Mouse (Mus musculus): ENCODE measurements around the gene Hist1h2ao. TPM values are rescaled to one million over a fixed set of nuclear protein-coding genes. Genes with fewer than 3 reads are reported as not detected.
"Not testable (repeated sequence)": the region's sequence is repeated elsewhere in the genome, so short reads cannot be mapped to it uniquely, and the experiment has no call there.

The Hist1h2ao gene
- polyA plus RNA-seq, 1 experiment from 2014 or later = not detected

- Histone ChIP-seq H3K4me1 (peaks cover 45% of the 10 kb centered on the region), H3K9ac (peak overlapping the region; percentile 78), H3K4me2 (peak overlapping the region; percentile 69), H3K27ac (replicated peaks) (peak overlapping the region; percentile 86), H3K27me3 (replicated peaks) (no peaks in the 10 kb centered on the region), H3K36me3 (no peaks in the 10 kb centered on the region), H3K9me3 (no peaks in the 10 kb centered on the region), H3K4me3 (peak overlapping the region; percentile 49)
- no peak for ATAC-seq (ENCODE audit: extremely low read depth, insufficient number of reproducible peaks, low FRiP score, low TSS enrichment)
- WGBS = 10% methylated on average over 8 of the region's 8 CpGs
Observed at GRCm38 (mm10) chr13:21786189-21786898, 23.9 kb upstream of the Hist1h2ao start.

GRCm38 (mm10) chr13:21786899-21787629 lies 23.2 kb upstream of the Hist1h2ao start, which contains the start of the genes Hist1h2an and Hist1h2bp:
Hist1h2an (minus strand) TSS chr13:21787218.
Hist1h2bp (plus strand) TSS chr13:21787461.
- not testable (repeated sequence) for H3K27me3 ChIP-seq (replicated peaks); H3K9me3 ChIP-seq; H3K36me3 ChIP-seq
- WGBS = under 1% methylated on average over 43 of the region's 63 CpGs
- Histone ChIP-seq H3K9ac (peak within 1 kb of the TSS; percentile 78), H3K4me2 (peak within 1 kb of the TSS; percentile 69), H3K27ac (replicated peaks) (peak within 1 kb of the TSS; percentile 86), H3K4me1 (peaks cover 44% of the 10 kb centered on the region), H3K4me3 (peak within 1 kb of the TSS; percentile 49)
- peak; percentile 83 for ATAC-seq (ENCODE audit: extremely low read depth, insufficient number of reproducible peaks, low FRiP score, low TSS enrichment)

DNA sequence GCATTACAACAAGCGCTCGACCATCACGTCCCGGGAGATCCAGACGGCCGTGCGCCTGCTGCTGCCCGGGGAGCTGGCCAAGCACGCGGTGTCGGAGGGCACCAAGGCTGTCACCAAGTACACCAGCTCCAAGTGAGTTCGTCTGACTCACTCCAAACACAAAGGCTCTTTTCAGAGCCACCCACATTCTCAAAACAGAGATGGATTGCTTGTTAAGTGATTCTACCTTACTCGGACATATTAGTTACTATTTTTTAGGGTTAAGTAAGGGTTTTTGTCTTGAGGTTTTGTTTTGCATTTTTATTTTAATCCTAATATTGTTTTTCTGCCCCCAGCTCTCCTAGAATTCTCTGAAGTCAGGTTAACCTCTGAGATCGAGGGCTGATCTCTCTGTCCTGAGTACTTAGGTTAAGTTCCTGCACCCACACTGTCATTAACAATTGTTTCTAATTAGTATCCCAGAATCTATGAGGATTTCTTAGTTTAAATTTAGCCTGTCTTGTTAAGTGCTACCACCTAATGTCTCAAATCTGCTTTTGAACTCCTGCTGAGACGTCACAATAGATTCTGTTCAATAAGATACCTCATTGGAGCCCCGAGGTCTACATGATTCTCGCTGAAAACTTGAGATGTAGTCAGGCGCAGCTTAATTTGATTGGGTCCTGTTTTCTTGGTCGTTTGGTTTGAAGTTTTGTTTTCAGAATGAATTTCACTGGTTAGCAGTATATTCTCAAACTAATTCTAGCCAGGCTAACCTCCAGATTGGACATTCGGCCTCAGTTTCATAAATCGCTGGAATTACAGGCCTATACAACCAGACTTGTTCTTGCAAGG lies 22.3 kb upstream of the Hist1h2ao start:
- no peak for ATAC-seq (ENCODE audit: extremely low read depth, insufficient number of reproducible peaks, low FRiP score, low TSS enrichment)
- no peaks in the 10 kb centered on the region for H3K36me3 ChIP-seq
- H3K27me3 ChIP-seq (replicated peaks) = no peaks in the 10 kb centered on the region
- H3K27ac ChIP-seq (replicated peaks) = peak overlapping the region; percentile 80
- no peaks in the 10 kb centered on the region for H3K9me3 ChIP-seq
- H3K4me3 ChIP-seq = peak overlapping the region; percentile 49
- H3K4me1 ChIP-seq = peaks cover 37% of the 10 kb centered on the region
- peak overlapping the region; percentile 74 for H3K9ac ChIP-seq
- 34% methylated on average over 11 of the region's 21 CpGs for WGBS
- peak overlapping the region; percentile 69 for H3K4me2 ChIP-seq

- ATAC-seq (ENCODE audit: extremely low read depth, insufficient number of reproducible peaks, low FRiP score, low TSS enrichment) = no peak
- no peaks in the 10 kb centered on the region for H3K9me3 ChIP-seq
- no peak overlapping the region for H3K9ac ChIP-seq
- H3K27ac ChIP-seq (replicated peaks) = no peak overlapping the region
- H3K36me3 ChIP-seq = no peaks in the 10 kb centered on the region
- no peak overlapping the region for H3K4me3 ChIP-seq
- no peaks in the 10 kb centered on the region for H3K27me3 ChIP-seq (replicated peaks)
- WGBS = 45% methylated on average over 6 of the region's 6 CpGs
- no peak overlapping the region for H3K4me2 ChIP-seq
- peaks cover 28% of the 10 kb centered on the region for H3K4me1 ChIP-seq
Observed at GRCm38 (mm10) chr13:21789925-21790324, 20.3 kb upstream of the Hist1h2ao start.

GRCm38 (mm10) chr13:21790601-21791283 lies 19.5 kb upstream of the Hist1h2ao start:
- H3K27me3 ChIP-seq (replicated peaks) = no peaks in the 10 kb centered on the region
- peak overlapping the region; percentile 82 for H3K9ac ChIP-seq
- H3K4me2 ChIP-seq = peak overlapping the region; percentile 72
- peak overlapping the region; percentile 42 for H3K4me3 ChIP-seq
- H3K4me1 ChIP-seq = peaks cover 25% of the 10 kb centered on the region
- WGBS = 6% methylated on average over 18 of the region's 18 CpGs
- no peaks in the 10 kb centered on the region for H3K36me3 ChIP-seq
- peak overlapping the region; percentile 42; the same call in 1 of the 2 replicates for H3K27ac ChIP-seq (replicated peaks)
- no peaks in the 10 kb centered on the region for H3K9me3 ChIP-seq
- ATAC-seq (ENCODE audit: extremely low read depth, insufficient number of reproducible peaks, low FRiP score, low TSS enrichment) = no peak

DNA sequence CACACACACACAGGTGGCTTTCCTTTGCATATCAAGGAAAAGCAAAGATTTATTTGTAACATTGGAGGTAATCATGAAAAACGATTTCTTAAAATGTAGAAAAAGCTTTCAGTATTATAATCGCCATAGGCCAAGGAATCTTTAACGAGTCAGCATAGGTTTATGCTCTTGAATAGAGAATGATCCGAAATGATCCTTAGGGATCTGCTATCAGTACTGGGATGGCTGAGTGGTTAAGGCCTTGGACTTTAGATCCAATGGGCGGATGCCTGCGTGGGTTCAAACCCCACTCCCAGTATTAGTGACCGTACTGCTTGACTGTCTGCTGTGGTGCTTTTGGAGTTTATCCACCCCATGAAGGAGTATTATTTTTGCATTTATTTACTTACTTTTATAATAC lies 14.7 kb upstream of the Hist1h2ao start:
- H3K4me2 ChIP-seq = no peak overlapping the region
- H3K9ac ChIP-seq = no peak overlapping the region
- no peak overlapping the region for H3K27ac ChIP-seq (replicated peaks)
- no peaks in the 10 kb centered on the region for H3K27me3 ChIP-seq (replicated peaks)
- H3K9me3 ChIP-seq = no peaks in the 10 kb centered on the region
- peaks cover 5% of the 10 kb centered on the region; the same call in 1 of the 2 replicates for H3K4me1 ChIP-seq
- 83% methylated on average over 7 of the region's 7 CpGs for WGBS
- H3K4me3 ChIP-seq = no peak overlapping the region
- no peaks in the 10 kb centered on the region for H3K36me3 ChIP-seq
- ATAC-seq (ENCODE audit: extremely low read depth, insufficient number of reproducible peaks, low FRiP score, low TSS enrichment) = no peak

DNA sequence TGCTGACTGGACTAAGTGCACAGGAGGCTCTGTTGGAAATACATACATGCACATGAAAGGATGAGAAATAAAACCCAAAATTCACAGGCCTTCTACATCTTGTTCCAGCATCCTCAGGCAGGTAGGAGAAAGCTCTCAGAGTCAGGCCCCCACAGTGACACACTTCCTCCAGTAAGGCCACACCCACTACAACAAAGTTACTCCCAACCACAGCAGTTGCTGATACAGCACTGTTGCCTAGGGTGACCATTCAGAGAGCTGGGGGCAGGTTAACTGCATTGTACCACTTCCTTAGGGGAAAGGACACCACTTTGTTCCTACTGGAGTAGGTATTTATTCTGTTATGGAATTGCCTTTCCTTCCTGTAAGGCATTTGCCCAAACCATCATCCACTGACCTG lies 13.1 kb upstream of the Hist1h2ao start:
- H3K4me3 ChIP-seq; H3K9ac ChIP-seq; H3K9me3 ChIP-seq; H3K36me3 ChIP-seq; H3K4me2 ChIP-seq; ATAC-seq (ENCODE audit: extremely low read depth, insufficient number of reproducible peaks, low FRiP score, low TSS enrichment); H3K4me1 ChIP-seq; H3K27me3 ChIP-seq (replicated peaks); H3K27ac ChIP-seq (replicated peaks): not testable (repeated sequence)

DNA sequence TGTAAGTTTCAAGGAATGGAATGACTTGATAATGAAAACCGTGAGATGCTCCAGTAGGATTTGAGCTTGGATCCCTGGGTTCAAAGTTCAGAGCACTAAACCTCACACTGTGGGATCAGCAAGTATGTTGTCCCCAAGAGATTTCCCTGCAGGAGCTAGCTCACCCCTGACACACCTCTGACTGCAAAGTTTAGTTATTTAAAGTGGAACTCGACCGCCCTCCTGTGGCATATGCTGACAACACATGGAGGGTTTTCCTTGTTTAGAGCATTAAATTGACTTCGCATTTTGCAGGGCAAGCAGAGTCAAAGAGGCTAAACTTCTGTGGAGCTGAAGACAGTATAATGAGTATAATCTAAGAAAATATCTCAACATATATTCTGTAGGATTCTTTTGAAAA lies 7.2 kb upstream of the Hist1h2ao start:
- H3K9ac ChIP-seq; H3K27ac ChIP-seq (replicated peaks); ATAC-seq (ENCODE audit: extremely low read depth, insufficient number of reproducible peaks, low FRiP score, low TSS enrichment); H3K36me3 ChIP-seq; H3K4me2 ChIP-seq; H3K9me3 ChIP-seq; H3K4me3 ChIP-seq; H3K4me1 ChIP-seq; H3K27me3 ChIP-seq (replicated peaks): not testable (repeated sequence)
- no CpG with 5 or more reads among the region's 4 CpGs for WGBS

DNA sequence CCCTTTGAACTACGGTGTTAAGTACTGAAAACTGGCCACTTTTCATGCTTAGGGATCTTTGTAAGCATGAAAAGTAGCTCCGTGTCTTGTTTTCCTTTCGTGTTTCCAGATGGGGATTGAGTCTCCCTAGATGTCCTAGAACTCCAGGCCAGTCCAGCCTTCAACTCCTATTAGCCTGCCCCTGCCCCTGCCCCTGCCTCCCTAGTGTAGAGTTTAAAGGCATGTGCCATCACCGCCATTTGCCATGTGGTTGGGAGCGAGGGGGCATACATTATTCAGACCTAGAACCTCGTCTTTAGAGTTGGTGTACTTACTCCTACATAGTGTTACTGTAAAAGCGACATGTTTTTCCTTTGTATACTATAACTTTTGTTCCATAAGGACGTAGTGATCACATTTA lies 809 bp downstream of the Hist1h2ao start:
- not testable (repeated sequence) for H3K9me3 ChIP-seq; H3K9ac ChIP-seq; ATAC-seq (ENCODE audit: extremely low read depth, insufficient number of reproducible peaks, low FRiP score, low TSS enrichment); H3K4me2 ChIP-seq; H3K27me3 ChIP-seq (replicated peaks); H3K4me3 ChIP-seq; H3K27ac ChIP-seq (replicated peaks); H3K36me3 ChIP-seq; H3K4me1 ChIP-seq
- WGBS = no CpG with 5 or more reads among the region's 8 CpGs

DNA sequence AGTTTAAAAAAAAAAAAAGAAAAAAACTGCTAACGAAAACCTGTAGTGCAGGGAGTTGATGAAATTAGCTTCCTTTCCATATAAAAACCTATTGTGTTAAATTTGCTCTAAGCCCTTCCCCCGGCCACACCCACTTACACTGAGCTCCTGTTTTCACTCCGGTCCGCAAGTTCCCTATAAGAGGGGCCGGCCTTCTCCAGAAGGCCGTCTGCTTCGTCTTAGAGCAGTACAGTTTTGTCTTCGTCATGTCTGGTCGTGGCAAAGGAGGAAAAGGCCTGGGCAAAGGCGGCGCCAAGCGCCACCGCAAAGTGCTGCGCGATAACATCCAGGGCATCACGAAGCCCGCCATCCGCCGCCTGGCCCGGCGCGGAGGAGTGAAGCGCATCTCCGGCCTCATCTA lies 1.3 kb downstream of the Hist1h2ao start, which contains the start of gene Hist1h4m:
TSS of gene Hist1h4m (plus strand) at position 208 of the 400 bp plus-strand sequence.
- H3K4me1 ChIP-seq; H3K27me3 ChIP-seq (replicated peaks); H3K9me3 ChIP-seq; H3K36me3 ChIP-seq: not testable (repeated sequence)
- Histone ChIP-seq H3K27ac (replicated peaks) (0 out of 2 replicates have a peak within 1 kb of the TSS, but pooled peaks have one; percentile 45), H3K4me2 (peak within 1 kb of the TSS; percentile 56), H3K4me3 (peak within 1 kb of the TSS; percentile 32), H3K9ac (peak within 1 kb of the TSS; percentile 40)
- ATAC-seq (ENCODE audit: extremely low read depth, insufficient number of reproducible peaks, low FRiP score, low TSS enrichment) = peak; percentile 42; the same call in 1 of the 2 replicates
- WGBS = no CpG with 5 or more reads among the region's 24 CpGs
